Mouse (Mus musculus) stomach, embryonic 15.5 days (tissue): ENCODE results near the gene Pipox. TPM values are rescaled to one million over a fixed set of nuclear protein-coding genes. Genes with fewer than 3 reads are reported as not detected.
A peak's percentile ranks its signal among the peaks of the same experiment; 100 is the strongest.

Experiments used
- ATAC-seq: fragments of 200-750 bp; cut with Nextera tagmentation; 2 replicates; pipeline ENCODE4 v1.8.0; 2017; ENCODE audit warnings: low read depth, moderate number of reproducible peaks, moderate TSS enrichment; ENCODE audit not compliant: insufficient read depth, low FRiP score
- H3K27ac ChIP-seq: fragments of 300-500 bp; sonication (generic); 2 replicates; pipeline ENCODE4 v1.5.1; 2015; ENCODE audit warnings: mild to moderate bottlenecking, inconsistent platforms
- H3K27me3 ChIP-seq: fragments of 300-500 bp; sonication (generic); replicated peaks from 2 replicates; pipeline ENCODE4 v1.6.1; 2015; ENCODE audit warnings: inconsistent platforms
- H3K36me3 ChIP-seq: fragments of 300-500 bp; sonication (generic); 2 replicates; pipeline ENCODE4 v1.6.1; 2015; ENCODE audit warnings: inconsistent platforms
- H3K4me1 ChIP-seq: fragments of 300-500 bp; sonication (generic); 2 replicates; pipeline ENCODE4 v1.6.1; 2015; ENCODE audit warnings: inconsistent platforms
- H3K4me2 ChIP-seq: fragments of 300-500 bp; sonication (generic); 2 replicates; pipeline ENCODE4 v1.6.1; 2015; ENCODE audit warnings: mild to moderate bottlenecking, inconsistent platforms
- H3K4me3 ChIP-seq: fragments of 300-500 bp; sonication (generic); replicated peaks from 2 replicates; pipeline ENCODE4 v1.5.1; 2015; ENCODE audit warnings: inconsistent platforms
- H3K9ac ChIP-seq: fragments of 300-500 bp; sonication (generic); 2 replicates; pipeline ENCODE4 v1.6.1; 2015; ENCODE audit warnings: inconsistent platforms
- H3K9me3 ChIP-seq: fragments of 300-500 bp; sonication (generic); 2 replicates; pipeline ENCODE4 v1.6.1; 2016; ENCODE audit warnings: inconsistent platforms
- WGBS: fragments of 180-500 bp; shearing (Covaris S2); methylation state at CpG from one replicate; pipeline ENCODE4 v1.1.7; 2015; 5-methylcytosine and 5-hydroxymethylcytosine counted together
- polyA plus RNA-seq: library from polyadenylated mRNA; unstranded; fragments of >200 nt; fragmentation: Nextera tagmentation; extraction: Ambion mirVana; gene quantifications from 2 replicates; pipeline ENCODE4 v1.2.1, GENCODE M21; 2015

The Pipox gene
- polyA plus RNA-seq, 1 experiment from 2014 or later, result 16.4 TPM

- ATAC-seq, result no peak
- WGBS, result 62% methylated on average over 3 of the region's 3 CpGs
- H3K27ac ChIP-seq, result no peak overlapping the region
- no peak overlapping the region for H3K4me2 ChIP-seq
- no peaks in the 10 kb centered on the region for H3K27me3 ChIP-seq
- no peak overlapping the region for H3K9ac ChIP-seq
- no peak overlapping the region for H3K4me3 ChIP-seq
- peaks cover 18% of the 10 kb centered on the region for H3K36me3 ChIP-seq
- no peaks in the 10 kb centered on the region for H3K9me3 ChIP-seq
- H3K4me1 ChIP-seq, result 0 out of 2 replicates have a peak, but pooled peaks cover 3% of the 10 kb centered on the region
Measured at GRCm38 (mm10) chr11:77852195-77852594, 41.7 kb downstream of the Pipox start.

GRCm38 (mm10) chr11:77851483-77852010 lies 42.3 kb downstream of the Pipox start:
- no peak overlapping the region for H3K4me3 ChIP-seq
- WGBS, result 69% methylated on average over 6 of the region's 6 CpGs
- no peaks in the 10 kb centered on the region for H3K27me3 ChIP-seq
- H3K27ac ChIP-seq, result no peak overlapping the region
- 0 out of 2 replicates have a peak, but pooled peaks cover 3% of the 10 kb centered on the region for H3K4me1 ChIP-seq
- H3K36me3 ChIP-seq, result peaks cover 19% of the 10 kb centered on the region
- H3K4me2 ChIP-seq, result no peak overlapping the region
- H3K9me3 ChIP-seq, result no peaks in the 10 kb centered on the region
- H3K9ac ChIP-seq, result no peak overlapping the region
- ATAC-seq, result no peak

- 48% methylated on average over 24 of the region's 24 CpGs for WGBS
- 0 out of 2 replicates have a peak, but pooled peaks cover 3% of the 10 kb centered on the region for H3K4me1 ChIP-seq
- no peak overlapping the region for H3K27ac ChIP-seq
- H3K4me2 ChIP-seq, result no peak overlapping the region
- no peak for ATAC-seq
- H3K9ac ChIP-seq, result no peak overlapping the region
- no peak overlapping the region for H3K4me3 ChIP-seq
- no peaks in the 10 kb centered on the region for H3K27me3 ChIP-seq
- H3K36me3 ChIP-seq, result peaks cover 27% of the 10 kb centered on the region
- H3K9me3 ChIP-seq, result no peaks in the 10 kb centered on the region
Measured at GRCm38 (mm10) chr11:77850401-77851244, 43.3 kb downstream of the Pipox start.

- Histone ChIP-seq H3K4me3 (no peak overlapping the region), H3K27ac (no peak overlapping the region), H3K9ac (no peak overlapping the region), H3K9me3 (no peaks in the 10 kb centered on the region), H3K4me1 (0 out of 2 replicates have a peak, but pooled peaks cover 3% of the 10 kb centered on the region), H3K4me2 (no peak overlapping the region), H3K36me3 (peaks cover 36% of the 10 kb centered on the region), H3K27me3 (no peaks in the 10 kb centered on the region)
- 74% methylated on average over 7 of the region's 7 CpGs for WGBS
- no peak for ATAC-seq
Measured at GRCm38 (mm10) chr11:77849151-77849550, 44.7 kb downstream of the Pipox start.

GRCm38 (mm10) chr11:77848131-77848530 lies 45.8 kb downstream of the Pipox start:
- 30% methylated on average over 5 of the region's 5 CpGs for WGBS
- H3K36me3 ChIP-seq, result peaks cover 40% of the 10 kb centered on the region
- H3K4me3 ChIP-seq, result no peak overlapping the region
- peak; percentile 5; the same call in 1 of the 2 replicates for ATAC-seq
- H3K9ac ChIP-seq, result no peak overlapping the region
- 0 out of 2 replicates have a peak, but pooled peaks cover 3% of the 10 kb centered on the region for H3K4me1 ChIP-seq
- no peaks in the 10 kb centered on the region for H3K27me3 ChIP-seq
- H3K27ac ChIP-seq, result no peak overlapping the region
- no peaks in the 10 kb centered on the region for H3K9me3 ChIP-seq
- H3K4me2 ChIP-seq, result no peak overlapping the region

GRCm38 (mm10) chr11:77847599-77848128 lies 46.2 kb downstream of the Pipox start:
- no peaks in the 10 kb centered on the region for H3K27me3 ChIP-seq
- no peaks in the 10 kb centered on the region for H3K9me3 ChIP-seq
- H3K9ac ChIP-seq, result no peak overlapping the region
- ATAC-seq, result 0 out of 2 replicates have a peak, but pooled peaks have one; percentile 29
- 38% methylated on average over 9 of the region's 9 CpGs for WGBS
- peaks cover 42% of the 10 kb centered on the region for H3K36me3 ChIP-seq
- H3K4me2 ChIP-seq, result no peak overlapping the region
- H3K4me1 ChIP-seq, result 0 out of 2 replicates have a peak, but pooled peaks cover 3% of the 10 kb centered on the region
- no peak overlapping the region for H3K4me3 ChIP-seq
- no peak overlapping the region for H3K27ac ChIP-seq

- no peak for ATAC-seq
- WGBS, result 78% methylated on average over 4 of the region's 4 CpGs
- H3K4me1 ChIP-seq, result no peaks in the 10 kb centered on the region
- peaks cover 46% of the 10 kb centered on the region for H3K36me3 ChIP-seq
- no peak overlapping the region for H3K9ac ChIP-seq
- no peak overlapping the region for H3K4me3 ChIP-seq
- H3K27me3 ChIP-seq, result no peaks in the 10 kb centered on the region
- H3K27ac ChIP-seq, result no peak overlapping the region
- H3K4me2 ChIP-seq, result no peak overlapping the region
- no peaks in the 10 kb centered on the region for H3K9me3 ChIP-seq
Measured at GRCm38 (mm10) chr11:77843906-77844200, 50.0 kb downstream of the Pipox start.

- Histone ChIP-seq H3K4me1 (no peaks in the 10 kb centered on the region), H3K9ac (no peak overlapping the region), H3K27ac (no peak overlapping the region), H3K27me3 (no peaks in the 10 kb centered on the region), H3K4me2 (no peak overlapping the region), H3K4me3 (no peak overlapping the region), H3K9me3 (no peaks in the 10 kb centered on the region), H3K36me3 (peaks cover 46% of the 10 kb centered on the region)
- WGBS, result 86% methylated on average over 21 of the region's 21 CpGs
- no peak for ATAC-seq
Measured at GRCm38 (mm10) chr11:77843068-77843905, 50.6 kb downstream of the Pipox start.

GRCm38 (mm10) chr11:77840523-77841245 lies 53.2 kb downstream of the Pipox start:
- Histone ChIP-seq H3K9ac (no peak overlapping the region), H3K4me1 (peaks cover 3% of the 10 kb centered on the region; the same call in 1 of the 2 replicates), H3K4me2 (no peak overlapping the region), H3K9me3 (no peaks in the 10 kb centered on the region), H3K36me3 (peaks cover 34% of the 10 kb centered on the region), H3K27ac (no peak overlapping the region), H3K4me3 (no peak overlapping the region), H3K27me3 (no peaks in the 10 kb centered on the region)
- ATAC-seq, result no peak
- 80% methylated on average over 16 of the region's 16 CpGs for WGBS

- peaks cover 3% of the 10 kb centered on the region for H3K4me1 ChIP-seq
Measured at GRCm38 (mm10) chr11:77837856-77838255, 56.0 kb downstream of the Pipox start.

GRCm38 (mm10) chr11:77836751-77837150 lies 57.1 kb downstream of the Pipox start:
- Histone ChIP-seq H3K4me2 (no peak overlapping the region), H3K27ac (peak overlapping the region; percentile 66), H3K9me3 (no peaks in the 10 kb centered on the region), H3K4me3 (no peak overlapping the region), H3K36me3 (peaks cover 2% of the 10 kb centered on the region; the same call in 1 of the 2 replicates), H3K9ac (no peak overlapping the region), H3K4me1 (peaks cover 3% of the 10 kb centered on the region), H3K27me3 (no peaks in the 10 kb centered on the region)
- WGBS, result 51% methylated on average over 4 of the region's 4 CpGs
- peak; percentile 43; the same call in 1 of the 2 replicates for ATAC-seq

More at GRCm38 (mm10) chr11:77837856-77838255, 56.0 kb downstream of the Pipox start:
- ATAC-seq, result no peak
- H3K27me3 ChIP-seq, result no peaks in the 10 kb centered on the region
- no peak overlapping the region for H3K4me2 ChIP-seq
- H3K36me3 ChIP-seq, result peaks cover 13% of the 10 kb centered on the region
- no peak overlapping the region for H3K9ac ChIP-seq
- 0 out of 2 replicates have a peak overlapping the region, but pooled peaks have one; percentile 66 for H3K27ac ChIP-seq
- no peaks in the 10 kb centered on the region for H3K9me3 ChIP-seq
- no peak overlapping the region for H3K4me3 ChIP-seq
- WGBS, result 70% methylated on average over 5 of the region's 5 CpGs
